Mouse (Mus musculus) frontal cortex, postnatal 36 days (tissue): Measurements from ENCODE around the gene Acan.

Source experiments
- DNase-seq, 2 experiments: peaks; one replicate each; pipeline ENCODE4 v3.0.0; 2022; ENCODE audit warnings: low spot score in 2 of 2

Gene Acan

DNA sequence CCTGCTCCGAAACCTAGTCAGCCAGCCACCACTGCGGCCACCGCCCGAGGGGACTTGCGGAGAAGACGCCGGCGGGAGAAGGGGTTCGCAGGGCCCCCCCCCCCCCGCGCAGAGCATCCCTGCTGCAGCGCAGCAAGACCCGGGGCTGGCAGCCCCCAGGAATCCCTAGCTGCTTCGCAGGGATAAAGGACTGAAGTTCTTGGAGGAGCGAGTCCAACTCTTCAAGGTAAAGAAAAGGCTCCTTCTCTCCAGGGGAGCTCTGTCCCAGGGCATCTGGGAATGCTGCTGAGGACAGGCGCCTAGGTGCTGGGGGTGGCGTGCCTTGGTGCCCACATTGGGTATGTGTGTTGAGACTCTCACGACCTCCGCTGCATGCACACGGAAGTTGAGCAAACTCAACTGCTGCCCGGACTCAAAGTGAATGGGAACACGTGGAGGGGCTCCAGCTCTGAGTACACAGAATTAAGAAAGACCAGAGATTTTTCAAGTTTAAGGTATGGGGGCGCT is at the start of gene Acan:
Gene Acan, plus strand, starts transcription at position 101 of the 507 bp plus-strand sequence.
- DNase-seq = no peak

DNA sequence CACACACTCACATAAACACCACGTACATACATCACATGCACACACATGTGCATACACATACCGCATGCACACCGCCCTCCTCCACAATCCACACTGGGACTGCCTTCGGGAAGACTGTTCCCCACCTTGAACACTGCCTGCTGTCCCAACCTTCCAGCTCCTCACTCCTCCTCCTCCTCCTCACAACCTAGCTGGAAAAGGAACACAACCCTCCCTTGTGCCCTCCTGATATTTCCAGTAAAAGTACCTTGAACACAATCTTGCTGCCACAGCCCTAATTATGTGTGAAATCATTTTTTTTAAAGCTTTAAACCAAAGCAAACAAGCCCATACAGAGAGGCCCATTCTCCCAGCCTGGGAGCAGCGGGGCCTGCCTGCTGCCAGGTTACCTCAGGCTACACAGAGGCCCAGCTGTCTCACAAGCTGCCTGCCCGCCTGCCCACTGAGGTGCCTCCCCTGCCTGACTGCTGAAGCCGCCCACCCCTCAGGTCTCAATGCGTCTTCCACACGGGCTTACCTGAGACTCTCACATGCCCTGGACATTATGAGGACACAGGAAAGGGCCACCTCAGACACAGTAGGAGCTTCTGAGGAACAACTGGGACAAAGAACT is 31.9 kb upstream of the Acan start:
- DNase-seq = no peak

DNA sequence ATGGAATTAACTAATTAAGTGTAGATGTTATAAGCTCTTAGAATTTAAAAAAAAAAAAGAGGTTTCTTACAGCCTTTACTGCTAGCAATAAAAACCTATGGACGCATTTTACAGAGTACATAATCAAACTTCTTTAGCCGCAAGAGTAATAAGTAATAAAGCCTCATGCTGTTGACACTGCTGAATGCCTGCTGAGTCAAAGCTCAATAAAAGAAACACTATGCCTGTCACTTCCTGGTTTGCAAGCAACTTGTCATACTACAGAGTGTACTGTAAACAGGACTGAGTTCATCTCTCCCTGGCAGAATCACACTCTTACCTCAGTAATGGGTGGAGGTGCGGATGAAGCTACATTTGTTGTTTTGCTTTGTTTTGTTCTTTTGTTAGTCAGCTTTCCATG is 24.1 kb upstream of the Acan start:
- DNase-seq = no peak

DNA sequence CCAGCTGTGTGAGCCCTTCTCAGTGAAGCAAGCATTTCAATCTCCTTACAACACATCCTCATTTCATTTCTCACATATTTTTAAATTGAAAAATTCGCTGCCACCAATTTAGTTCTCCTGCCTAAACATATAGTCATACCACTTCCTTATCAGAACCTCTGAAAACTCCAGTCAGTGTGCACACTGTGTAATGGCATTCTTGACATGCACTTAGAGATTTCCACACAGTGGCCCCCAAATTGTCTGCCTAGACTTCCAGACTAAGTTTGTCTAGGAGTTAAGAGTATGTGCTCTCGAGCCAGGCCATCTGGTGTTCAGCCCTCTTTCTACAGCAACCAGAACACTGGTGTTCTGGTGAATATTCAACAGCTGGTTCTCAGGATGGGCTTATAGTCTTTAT is 19.5 kb upstream of the Acan start:
- DNase-seq = no peak

DNA sequence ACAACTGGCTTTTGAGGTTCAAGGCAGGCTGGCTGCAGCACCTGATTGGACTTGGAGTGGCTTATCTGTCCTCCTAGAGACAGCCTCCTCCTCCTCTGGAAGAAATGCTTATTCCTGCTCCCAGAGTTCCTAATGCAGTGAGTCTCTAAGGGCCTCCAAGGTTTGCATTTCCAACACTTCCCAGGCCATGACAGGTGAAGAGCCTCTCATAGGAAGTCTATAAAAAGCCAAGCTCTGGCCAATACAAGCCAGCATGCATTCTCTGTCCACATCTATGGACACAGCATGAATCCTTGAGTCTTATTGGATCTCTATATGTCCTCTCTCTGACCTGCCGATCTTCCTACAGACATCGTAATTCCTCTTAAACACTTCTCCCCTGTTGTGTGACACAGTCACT is 18.8 kb upstream of the Acan start:
- no peak for DNase-seq

DNA sequence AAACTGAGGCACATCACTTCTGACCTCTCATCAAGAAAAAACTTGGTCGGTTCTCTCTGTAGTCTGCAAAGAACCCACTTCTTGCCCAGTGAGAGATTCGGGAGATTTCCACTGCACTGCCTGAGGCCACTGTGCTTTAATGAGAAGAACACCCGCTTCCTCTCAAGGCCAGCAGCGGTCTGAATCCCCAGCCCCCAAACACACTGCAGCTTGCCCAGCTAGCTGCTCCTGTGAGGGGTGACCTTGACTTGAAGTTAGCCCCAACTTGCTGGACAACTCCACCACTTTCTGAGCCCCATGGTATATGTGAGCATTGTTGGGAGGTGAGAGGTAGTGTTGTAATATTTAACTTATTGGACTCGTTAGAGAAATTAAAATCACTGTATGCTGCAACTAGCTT is 1.2 kb upstream of the Acan start:
- no peak for DNase-seq

DNA sequence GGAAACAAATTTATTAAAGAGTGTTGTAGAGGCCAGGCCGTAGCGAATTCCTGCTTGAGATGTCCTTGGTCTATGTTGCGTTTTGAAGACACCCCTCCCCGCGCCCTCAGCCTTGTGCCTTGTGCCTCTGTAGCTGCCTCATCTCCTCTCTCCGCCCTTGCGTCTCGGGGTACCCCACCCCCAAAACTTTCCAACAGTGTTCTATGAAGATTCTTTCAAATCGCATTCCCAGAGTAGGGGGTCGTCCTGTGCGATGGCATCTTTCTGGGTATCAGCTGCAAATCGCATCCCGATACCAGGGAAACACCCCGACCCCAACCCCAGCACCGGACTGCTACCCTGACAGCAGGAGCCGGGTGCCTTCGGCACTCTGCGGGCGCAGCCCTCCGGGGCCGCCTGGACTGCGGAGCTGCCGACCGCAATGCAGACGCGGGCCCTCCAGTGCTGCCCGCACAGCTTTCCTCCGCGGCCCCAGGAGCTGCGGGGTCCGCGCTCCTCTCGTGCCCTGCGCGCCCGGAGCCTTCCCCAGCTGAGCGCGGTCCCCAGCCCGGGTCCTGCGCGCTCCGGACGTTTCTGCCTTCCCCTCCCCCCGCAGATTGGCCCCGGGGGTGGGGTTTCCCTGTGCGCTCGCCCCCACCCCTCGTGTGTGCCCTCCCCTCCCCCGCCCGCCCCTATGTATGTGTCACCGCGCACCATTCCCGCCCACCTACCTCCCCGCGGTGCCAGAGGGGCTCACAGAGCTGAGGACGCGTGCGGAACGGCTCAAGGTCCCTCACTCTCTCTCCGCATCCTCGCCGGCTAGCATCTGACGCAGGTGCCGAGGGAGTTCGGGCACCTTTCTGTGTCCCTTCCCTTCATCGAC is 531 bp upstream of the Acan start:
- no peak for DNase-seq

DNA sequence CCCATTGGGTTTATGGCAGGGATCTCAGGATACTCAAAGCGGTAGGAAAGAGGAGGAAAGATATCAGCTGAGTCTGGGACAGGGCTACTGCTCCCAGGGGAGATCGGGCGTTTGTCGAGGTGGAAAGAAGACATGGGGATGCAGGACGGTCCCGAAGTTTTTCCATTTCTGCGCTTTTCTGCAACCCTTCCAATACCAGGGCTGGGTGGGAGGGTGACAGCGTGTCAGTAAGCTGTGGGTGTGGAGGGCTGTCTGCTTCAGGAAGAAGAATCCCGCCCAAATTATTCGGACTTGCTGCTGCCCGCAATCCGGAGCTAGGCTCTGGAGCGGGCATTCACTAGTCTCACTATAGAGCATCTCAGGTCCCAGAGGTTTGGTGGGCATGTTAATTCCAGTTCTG is 828 bp downstream of the Acan start:
- no peak for DNase-seq

DNA sequence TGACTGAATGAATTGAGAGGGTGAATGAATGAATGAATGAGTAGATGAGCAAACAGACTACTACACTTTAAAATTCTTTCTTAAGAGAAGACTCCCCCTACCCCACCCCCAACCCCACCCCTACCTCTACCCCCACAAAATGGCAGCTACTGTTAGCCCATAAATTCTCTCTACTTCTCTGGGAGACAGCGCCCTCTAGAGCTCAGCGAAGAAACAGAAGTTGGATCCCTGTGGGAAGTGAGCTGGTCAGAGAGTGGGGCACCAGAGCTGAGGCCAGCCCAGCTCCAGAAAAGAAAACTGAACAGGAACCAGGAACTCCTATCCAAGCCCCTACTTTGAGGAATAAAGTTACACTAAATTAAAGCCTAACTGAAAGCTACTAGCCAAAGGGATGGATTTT is 5.3 kb downstream of the Acan start:
- DNase-seq = no peak

DNA sequence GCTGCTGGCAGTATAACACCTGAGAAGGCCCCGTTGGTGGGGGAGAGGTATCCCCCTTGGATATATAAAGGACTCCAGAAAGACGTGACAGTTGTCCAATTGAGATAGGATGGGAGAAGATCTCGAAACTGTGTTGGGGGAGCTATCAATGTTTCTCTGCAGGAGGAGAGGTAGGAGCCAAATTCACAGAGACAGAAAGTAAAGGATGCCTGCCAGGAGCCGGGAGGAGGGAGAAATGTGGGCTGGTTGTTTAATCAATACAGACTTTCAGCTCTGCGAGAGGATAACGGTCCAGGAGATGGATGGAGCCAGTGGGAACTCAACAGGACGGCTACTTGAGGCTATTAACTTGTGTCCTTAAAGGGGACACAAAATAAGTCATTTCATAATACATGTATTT is 14.2 kb downstream of the Acan start:
- no peak for DNase-seq

DNA sequence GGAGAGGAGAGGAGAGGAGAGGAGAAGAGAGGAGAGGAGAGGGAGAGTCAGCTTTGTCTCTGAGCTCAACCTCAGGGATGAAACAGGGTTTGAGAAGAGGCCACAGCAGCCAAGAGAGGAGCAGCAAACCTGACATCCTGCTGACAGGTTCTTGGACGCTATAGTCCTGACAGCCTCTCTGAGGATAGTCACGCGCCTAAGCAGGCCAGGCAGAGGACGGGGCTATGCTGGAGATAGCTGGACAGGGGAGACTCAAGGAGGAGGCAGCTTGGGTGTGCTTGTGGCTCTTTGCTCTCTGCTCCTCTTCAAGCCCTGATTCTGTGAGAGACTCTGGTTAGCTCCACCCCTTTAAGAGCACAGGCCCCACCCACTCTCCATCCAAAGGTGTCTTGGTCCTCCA is 14.9 kb downstream of the Acan start:
- no peak for DNase-seq

DNA sequence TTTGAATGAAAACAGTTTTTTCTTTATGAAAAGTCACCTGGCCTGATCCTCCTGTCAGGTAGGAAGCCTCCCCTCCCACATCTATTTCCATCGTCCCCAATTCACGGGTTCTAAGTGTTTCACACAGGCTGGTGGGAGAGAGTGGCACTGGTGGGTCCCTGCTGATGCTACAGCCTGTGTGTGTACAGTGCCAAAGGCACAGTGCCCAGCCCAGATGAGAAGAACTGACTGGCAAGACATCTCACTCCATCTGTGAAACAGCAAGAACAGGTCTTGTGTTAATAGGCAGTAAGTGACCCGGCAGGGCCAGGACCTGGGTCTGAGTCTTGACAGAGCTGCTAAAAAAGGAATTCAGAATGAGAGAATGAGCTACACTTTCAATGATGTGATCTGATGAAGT is 25.9 kb downstream of the Acan start:
- no peak for DNase-seq

DNA sequence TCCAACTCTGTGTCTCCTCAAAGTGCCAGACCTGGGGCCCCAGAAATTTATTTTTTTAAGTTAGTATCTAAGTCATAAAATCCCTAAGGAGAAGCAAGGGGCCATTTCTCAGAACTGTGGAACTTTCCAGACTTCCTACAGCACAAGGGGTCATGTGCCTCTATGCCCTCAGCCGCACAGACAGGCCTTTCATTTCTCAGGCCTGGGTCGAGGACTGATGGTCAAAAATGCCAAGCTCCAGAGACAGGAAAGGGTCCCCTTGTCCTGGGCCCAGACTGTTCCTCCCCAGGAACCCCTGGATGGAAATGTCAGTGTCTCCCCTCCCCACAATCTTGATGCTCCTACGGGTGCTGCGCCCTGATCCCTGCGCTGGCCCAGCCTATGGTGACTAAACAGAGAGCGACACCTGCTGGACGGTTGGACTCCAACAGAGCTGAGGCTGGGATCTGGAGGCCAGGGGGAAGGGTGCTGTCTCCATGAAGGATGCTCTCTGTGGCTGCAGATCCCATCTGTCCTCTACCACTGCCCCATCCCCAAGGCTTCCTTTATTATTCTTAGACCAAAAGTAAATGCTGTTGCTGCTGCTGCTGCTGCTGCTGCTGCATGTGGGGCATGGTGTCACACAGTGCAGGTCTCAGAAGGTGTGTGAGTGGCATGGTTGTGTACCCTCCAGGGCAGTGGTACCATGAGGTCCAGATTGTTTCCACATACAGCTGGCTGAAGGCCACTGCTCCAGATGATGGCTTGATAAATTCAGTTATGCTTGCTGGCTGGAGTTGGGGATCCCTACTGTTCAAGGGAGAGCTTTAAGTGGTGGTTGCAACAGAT is 27.5 kb downstream of the Acan start:
- peak; percentile 58 to 74 for DNase-seq

DNA sequence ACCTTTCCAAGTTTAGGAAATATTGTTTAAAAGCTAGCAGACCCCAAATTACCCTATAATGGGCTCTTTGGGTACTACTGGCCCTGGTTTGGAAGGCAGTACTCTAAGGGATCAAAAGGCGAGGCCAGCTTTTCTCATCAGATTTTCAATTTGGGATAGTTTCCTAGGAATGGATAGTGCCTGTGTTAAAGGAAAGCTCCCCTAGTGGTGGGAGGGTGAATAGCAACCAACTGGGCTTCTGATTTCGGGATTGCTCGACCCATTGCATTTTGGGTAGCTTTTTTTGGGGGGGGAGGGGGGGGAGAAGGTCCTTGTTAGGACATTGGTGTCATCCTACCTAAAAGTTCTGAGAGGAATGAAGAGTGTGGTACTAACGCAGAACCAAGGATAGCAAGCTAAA is 35.8 kb downstream of the Acan start:
- no peak for DNase-seq

DNA sequence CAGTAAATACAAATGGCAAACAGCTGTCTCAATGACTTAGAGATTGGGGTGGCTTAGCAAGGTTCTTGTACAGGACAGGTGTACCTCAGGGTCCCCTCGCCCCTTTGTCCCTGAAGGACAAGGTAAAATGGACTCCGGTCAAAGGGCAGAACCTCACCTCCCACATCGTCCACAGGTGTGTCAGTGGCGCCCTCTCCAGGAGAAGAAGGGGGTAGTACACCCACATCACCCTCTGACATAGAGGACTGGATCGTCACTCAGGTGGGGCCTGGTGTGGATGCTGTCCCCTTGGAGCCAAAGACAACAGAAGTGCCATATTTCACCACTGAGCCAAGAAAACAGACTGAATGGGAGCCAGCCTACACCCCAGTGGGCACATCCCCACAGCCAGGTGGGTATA is 43.2 kb downstream of the Acan start:
- no peak for DNase-seq

DNA sequence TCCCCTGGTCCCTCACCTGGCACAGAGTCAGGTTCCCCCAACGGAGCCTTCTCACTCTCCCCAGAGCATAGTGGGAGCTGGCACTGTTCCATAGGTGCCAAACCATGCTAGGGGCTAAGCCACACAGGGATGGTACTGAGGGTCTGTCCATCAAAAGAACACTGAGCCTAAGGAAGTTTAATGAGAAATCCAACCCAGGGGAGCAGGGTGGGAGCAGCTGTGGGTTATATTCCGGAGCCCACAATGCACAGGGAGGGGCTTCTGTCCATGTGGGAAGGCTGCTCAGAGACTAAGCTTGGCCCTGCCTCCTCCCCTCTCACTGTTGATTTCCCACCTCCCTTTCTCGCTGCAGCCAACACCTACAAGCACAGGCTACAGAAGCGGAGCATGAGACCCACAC is 60.6 kb downstream of the Acan start:
- no peak for DNase-seq

DNA sequence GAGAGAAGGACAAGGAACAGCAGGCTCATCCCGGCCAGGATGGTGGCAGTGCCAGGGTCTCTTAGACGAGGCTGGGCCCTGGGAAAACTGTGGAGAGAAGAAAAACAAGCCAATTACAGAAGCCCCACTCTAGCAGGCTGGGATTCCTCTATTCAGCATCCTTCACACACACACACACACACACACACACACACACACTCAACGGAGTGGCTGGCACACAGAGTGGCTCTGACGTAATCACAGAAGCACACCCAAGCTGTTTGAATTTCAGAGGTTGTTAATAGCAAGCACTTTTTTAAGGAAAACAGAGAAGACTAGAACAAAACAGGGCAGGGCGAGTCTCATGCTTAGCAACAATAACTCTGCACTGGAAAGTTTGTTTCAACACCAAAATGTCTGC is 70.2 kb downstream of the Acan start:
- peak in 1 of 2 experiments; percentile 36 for DNase-seq

DNA sequence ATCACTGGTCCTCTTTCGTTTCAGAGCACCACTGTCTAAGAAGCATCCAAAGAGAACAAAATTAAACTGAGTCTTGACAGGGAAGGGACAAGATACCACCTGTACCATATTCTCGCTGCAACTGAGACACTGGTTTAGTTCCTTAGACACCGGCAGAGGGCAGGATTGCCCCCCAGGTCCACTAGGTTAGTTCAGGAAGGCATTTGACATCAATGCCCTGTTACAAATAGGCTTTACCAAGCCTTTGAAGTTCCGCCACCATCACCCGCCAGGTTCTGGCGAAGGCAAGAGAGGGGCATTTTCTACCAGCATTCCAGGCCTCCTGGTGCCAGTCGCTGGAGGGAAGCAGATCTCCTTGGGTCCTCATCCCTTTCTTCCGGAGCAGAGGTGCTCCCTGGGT is 76.6 kb downstream of the Acan start:
- DNase-seq = no peak

DNA sequence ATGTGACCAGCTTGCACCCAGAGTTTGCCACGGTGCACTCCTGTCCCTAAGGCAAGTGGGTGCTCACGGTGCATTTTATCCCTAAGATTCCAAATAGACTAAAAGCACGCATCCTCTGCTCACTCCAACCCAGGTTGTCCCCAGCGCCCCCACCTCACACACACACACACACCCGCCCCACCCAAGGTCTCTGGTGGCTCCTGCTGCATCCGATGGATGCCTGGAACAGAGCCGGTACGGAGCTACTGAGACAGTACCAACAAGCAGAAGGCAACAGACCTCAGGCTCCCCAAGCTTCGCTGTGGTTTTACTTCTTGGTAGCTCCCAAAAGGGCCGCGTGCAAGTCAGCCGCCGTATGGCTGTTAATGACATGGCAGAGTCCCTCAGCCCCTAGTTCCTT is 77.1 kb downstream of the Acan start:
- DNase-seq = no peak

DNA sequence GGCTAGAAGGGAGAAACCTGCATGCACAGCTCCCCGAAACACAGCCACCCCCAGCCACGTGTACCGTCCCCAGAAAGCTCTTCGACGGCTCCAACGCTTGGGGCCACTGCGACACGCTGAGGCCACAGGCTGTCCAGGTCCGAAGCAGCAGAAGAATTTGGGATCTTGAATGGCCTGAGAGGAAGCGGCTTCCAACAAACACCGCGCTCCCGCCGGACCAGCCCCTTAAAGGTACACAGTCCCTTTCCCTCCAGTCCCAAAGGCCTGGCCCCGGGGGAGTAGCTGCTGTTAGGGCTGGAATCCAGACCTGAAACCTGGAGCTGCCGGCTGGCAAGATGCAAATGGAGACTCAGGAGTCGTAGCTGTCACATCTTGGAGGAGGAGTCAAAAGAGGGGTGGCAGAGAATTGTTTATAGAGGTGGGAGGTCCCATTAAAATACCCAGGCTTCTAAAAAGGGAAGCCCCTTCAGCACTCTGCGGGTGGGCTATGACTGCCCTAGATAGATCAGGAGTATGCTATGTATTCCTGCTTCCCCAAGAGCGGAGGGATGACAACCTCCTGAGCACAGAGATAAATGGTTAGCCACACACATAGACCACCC is 77.7 kb downstream of the Acan start, which contains the start of gene Hapln3:
Gene Hapln3, minus strand, starts transcription at position 176 of the 602 bp plus-strand sequence.
- DNase-seq = no peak

DNA sequence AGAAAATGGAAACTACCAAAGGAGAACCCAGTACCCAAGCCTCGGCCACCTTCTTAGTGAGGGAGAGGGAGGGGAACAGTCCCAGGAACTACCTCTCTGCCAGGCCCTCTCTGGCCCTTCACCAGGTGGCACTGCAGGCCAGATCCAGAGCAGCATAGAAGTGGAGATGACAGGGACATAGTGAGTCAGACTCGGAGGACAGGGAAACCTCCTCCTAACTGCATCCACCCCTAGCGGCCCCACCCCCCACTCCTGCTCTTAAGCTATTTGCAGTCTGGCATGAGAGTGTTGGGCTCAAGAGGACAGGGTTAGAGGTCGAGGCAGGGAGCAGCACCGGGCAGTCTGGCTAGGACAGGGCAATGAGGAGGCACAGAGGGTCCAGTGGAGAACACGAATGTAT is 80.1 kb downstream of the Acan start:
- no peak for DNase-seq

DNA sequence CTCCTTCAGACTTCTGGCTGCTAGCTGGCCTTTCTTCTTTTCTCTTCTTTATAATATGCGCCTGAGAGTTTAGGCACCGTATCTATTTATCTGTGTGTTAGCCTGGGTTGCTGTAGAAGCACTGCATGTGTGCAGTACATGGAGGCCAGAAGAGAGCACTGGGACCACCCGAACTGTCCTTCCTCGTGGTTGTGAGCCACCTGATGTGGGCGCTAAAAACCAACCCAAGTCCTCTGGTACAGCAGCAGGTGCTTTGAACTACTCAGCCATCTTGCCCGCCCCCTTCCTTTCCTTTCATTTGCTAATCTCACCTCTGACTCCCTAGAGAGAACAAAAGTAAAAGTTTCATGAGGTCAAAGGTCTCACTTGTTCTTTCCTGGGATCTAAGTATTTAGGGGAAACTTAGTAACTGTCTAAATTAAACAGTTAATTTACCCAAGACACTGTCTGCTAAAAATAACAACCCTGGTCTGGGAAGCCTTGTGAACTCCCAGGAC is 86.1 kb downstream of the Acan start:
- DNase-seq = no peak
